Mouse (Mus musculus): ENCODE results near the gene Brms1l.

DNA sequence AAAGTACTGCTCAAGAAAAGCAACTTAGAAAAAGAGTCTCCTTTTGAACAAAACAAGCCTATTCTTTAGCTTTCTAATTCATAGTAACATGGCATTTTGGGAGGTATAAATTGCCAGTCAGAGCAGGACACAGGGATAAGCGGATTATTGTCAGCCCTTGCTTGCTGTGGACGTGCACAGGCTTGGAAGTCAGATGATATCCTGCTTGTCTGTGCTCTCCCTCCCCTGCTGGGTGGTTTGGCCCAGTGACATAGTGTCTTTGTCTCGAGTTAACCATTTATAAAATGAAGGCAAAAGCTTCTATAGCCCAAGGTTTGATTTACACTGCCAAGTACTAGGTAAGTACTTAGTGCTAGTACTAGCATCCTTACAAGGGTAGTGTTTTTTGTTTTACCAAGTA, 76.0 kb downstream of the Brms1l start:
- TF ChIP-seq CTCF (IDR thresholded peaks at IDR 0.05; ENCODE audit: low read depth, low read length), result no peak
- no peak for TF ChIP-seq POLR2AphosphoS5 (IDR thresholded peaks at IDR 0.05; ENCODE audit: insufficient replicate concordance, low read depth, low read length)
- no peak for TF ChIP-seq TAL1 (conservative IDR thresholded peaks at IDR 0.05; ENCODE audit: low read depth, low read length)
- TF ChIP-seq GATA1 (IDR thresholded peaks at IDR 0.05; ENCODE audit: borderline replicate concordance, low read length), result no peak
- no peak for TF ChIP-seq GATA2 (IDR thresholded peaks at IDR 0.05; ENCODE audit: borderline replicate concordance, low read depth, low read length)
